Mouse (Mus musculus): ENCODE data around the gene Klhdc7a.

DNA sequence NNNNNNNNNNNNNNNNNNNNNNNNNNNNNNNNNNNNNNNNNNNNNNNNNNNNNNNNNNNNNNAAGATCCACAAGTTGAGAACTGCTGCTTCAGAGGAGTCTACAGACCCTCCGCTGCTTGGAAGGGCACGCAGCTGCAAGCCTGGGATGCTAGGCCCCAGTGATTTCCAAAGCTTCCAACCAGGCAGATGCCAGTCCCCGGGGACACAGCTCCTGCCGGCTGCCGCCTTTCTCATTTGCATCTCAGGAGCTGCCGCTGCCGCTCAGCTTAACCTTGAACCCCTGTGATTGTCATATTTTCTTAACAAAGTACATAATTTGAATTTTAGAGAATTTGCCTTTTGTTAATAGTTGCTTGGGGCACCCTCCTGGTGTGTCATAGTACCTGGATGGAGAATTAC is 19.1 kb upstream of the Klhdc7a start:
- TF ChIP-seq ZC3H11A (IDR thresholded peaks at IDR 0.05; ENCODE audit: low read depth, low read length), result no peak
- no peak for TF ChIP-seq EP300 (IDR thresholded peaks at IDR 0.05; ENCODE audit: low read depth in 1 of 2, low read length in 2 of 2)
- no peak for TF ChIP-seq CTCF (IDR thresholded peaks at IDR 0.05 in 2 of 3, conservative IDR thresholded peaks at IDR 0.05 in 1 of 3; ENCODE audit: control insufficient read depth in 1 of 3, insufficient read depth in 1 of 3, low read depth in 2 of 3, low read length in 3 of 3, poor library complexity in 1 of 3, severe bottlenecking in 1 of 3)
- no peak for TF ChIP-seq POLR2A (IDR thresholded peaks at IDR 0.05; ENCODE audit: control insufficient read depth in 1 of 2, insufficient read depth in 1 of 2, low read depth in 1 of 2, low read length in 2 of 2, poor library complexity in 1 of 2)
- no peak for TF ChIP-seq MAX (IDR thresholded peaks at IDR 0.05; ENCODE audit: low read length)
- TF ChIP-seq JUND (IDR thresholded peaks at IDR 0.05; ENCODE audit: low read depth, low read length), result no peak
- TF ChIP-seq MEF2A (IDR thresholded peaks at IDR 0.05; ENCODE audit: extremely low read depth, insufficient replicate concordance, low read depth, low read length, poor library complexity, severe bottlenecking), result no peak
- no peak for TF ChIP-seq ZNF384 (IDR thresholded peaks at IDR 0.05; ENCODE audit: low read depth, low read length)
- no peak for TF ChIP-seq USF2 (IDR thresholded peaks at IDR 0.05; ENCODE audit: borderline replicate concordance in 1 of 2, insufficient read depth in 1 of 2, low read depth in 1 of 2, low read length in 2 of 2)
- no peak for TF ChIP-seq POLR2AphosphoS2 (IDR thresholded peaks at IDR 0.05; ENCODE audit: low read length)
- no peak for TF ChIP-seq USF1 (IDR thresholded peaks at IDR 0.05; ENCODE audit: low read depth, low read length)
- no peak for TF ChIP-seq NRF1 (IDR thresholded peaks at IDR 0.05; ENCODE audit: insufficient read depth, low read depth, low read length, poor library complexity, severe bottlenecking)
- TF ChIP-seq ZMIZ1 (IDR thresholded peaks at IDR 0.05; ENCODE audit: low read depth, low read length), result no peak
- TF ChIP-seq ETS1 (IDR thresholded peaks at IDR 0.05; ENCODE audit: low read depth, low read length), result no peak

All from MEL (cell line).